Mouse (Mus musculus): Measurements from ENCODE around the gene Stat5b.

GRCm38 (mm10) chr11:100821605-100822220, 28.8 kb downstream of the Stat5b start:
- TF ChIP-seq TAL1 (IDR thresholded peaks at IDR 0.05; ENCODE audit: low read length), result no peak
- no peak for TF ChIP-seq GATA1 (IDR thresholded peaks at IDR 0.05; ENCODE audit: low read length)

Data from erythroblast, embryonic 14.5 days (primary cell).